Mouse (Mus musculus): Measurements from ENCODE around the gene N4bp2. TPM values are rescaled to one million over a fixed set of nuclear protein-coding genes. Genes with fewer than 3 reads are reported as not detected.

Gene N4bp2
- total and polyA plus RNA-seq, 3 experiments: 11.4 to 50.6 (median 12.9) TPM

DNA sequence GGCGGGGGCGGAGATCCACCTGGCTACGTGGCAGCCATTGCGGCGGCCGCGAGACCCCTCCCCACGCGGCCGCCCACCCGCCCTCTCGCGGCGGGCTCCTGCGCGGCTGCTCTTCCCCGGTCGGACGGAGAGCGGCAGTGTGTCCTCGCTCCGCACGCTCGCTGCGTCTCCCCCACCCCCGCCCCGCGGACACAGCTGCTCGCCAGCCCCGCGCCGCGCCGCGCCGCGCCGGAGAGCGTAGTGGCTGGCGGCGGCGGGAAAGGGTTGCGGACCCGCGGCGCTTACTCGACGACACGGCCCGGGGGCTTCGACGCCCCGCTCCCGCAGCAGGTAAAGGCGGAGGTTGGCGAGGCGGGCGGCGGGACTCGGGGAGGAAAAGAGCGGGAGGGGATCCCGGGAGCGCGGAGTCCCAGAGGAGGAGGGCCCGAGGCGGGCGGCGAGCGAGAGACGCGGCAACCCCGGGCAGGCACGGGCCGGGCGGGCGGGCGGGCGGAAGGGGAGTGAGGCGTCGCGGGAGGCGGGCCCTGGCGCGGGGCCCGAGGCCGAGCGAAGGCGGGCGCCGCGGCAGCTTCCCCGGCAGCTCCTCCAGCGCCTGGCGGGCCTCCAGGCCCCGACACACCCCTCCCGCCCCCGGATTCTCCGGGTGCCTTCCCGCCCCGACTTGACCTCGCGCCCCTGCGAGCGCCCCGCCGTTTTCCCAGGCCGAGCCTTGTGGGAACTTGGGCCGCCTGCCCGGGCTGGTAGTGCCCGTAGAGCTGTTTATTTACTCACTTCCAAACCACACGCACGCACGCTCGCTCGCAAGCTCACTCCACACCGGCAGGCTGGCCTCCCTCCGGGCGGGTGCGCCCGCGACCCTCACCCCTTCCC is 830 bp downstream of the N4bp2 start (continued):
- TF ChIP-seq GABPA (IDR thresholded peaks at IDR 0.05; ENCODE audit: low read depth, low read length): no peak
- peak; percentile 67; the same call in 1 of the 2 replicates for TF ChIP-seq UBTF (IDR thresholded peaks at IDR 0.05; ENCODE audit: borderline replicate concordance, insufficient read depth, low read depth, low read length)
- TF ChIP-seq HCFC1 (IDR thresholded peaks at IDR 0.05; ENCODE audit: low read depth, low read length): 0 out of 2 replicates have a peak, but pooled peaks have one; percentile 8
- TF ChIP-seq POLR2AphosphoS2 (IDR thresholded peaks at IDR 0.05; ENCODE audit: low read length): no peak
- TF ChIP-seq ZMIZ1 (IDR thresholded peaks at IDR 0.05; ENCODE audit: low read depth, low read length): peak; percentile 48; the same call in 1 of the 2 replicates
- TF ChIP-seq GATA1 (IDR thresholded peaks at IDR 0.05; ENCODE audit: low read depth, low read length): no peak
- no peak for TF ChIP-seq NRF1 (IDR thresholded peaks at IDR 0.05; ENCODE audit: insufficient read depth, low read depth, low read length, poor library complexity, severe bottlenecking)
- peak in 2 of 3 experiments; percentile 59 to 62; a peak in 4 of 6 replicates for TF ChIP-seq CTCF (IDR thresholded peaks at IDR 0.05 in 2 of 3, conservative IDR thresholded peaks at IDR 0.05 in 1 of 3; ENCODE audit: control insufficient read depth in 1 of 3, insufficient read depth in 1 of 3, low read depth in 2 of 3, low read length in 3 of 3, poor library complexity in 1 of 3, severe bottlenecking in 1 of 3)
- TF ChIP-seq MXI1 (IDR thresholded peaks at IDR 0.05; ENCODE audit: low read depth, low read length): peak; percentile 49; the same call in 1 of the 2 replicates
- peak; percentile 14; the same call in 1 of the 2 replicates for TF ChIP-seq ETS1 (IDR thresholded peaks at IDR 0.05; ENCODE audit: low read depth, low read length)
- peak; percentile 33; the same call in 1 of the 2 replicates for TF ChIP-seq SMC3 (IDR thresholded peaks at IDR 0.05; ENCODE audit: low read depth, low read length)
- peak in 1 of 2 experiments; percentile 10; a peak in 1 of 4 replicates for TF ChIP-seq EP300 (IDR thresholded peaks at IDR 0.05; ENCODE audit: low read depth in 1 of 2, low read length in 2 of 2)
- no peak for TF ChIP-seq CHD2 (IDR thresholded peaks at IDR 0.05; ENCODE audit: low read length)
- no peak for TF ChIP-seq TAL1 (IDR thresholded peaks at IDR 0.05; ENCODE audit: low read length)
- TF ChIP-seq ZNF384 (IDR thresholded peaks at IDR 0.05; ENCODE audit: low read depth, low read length): no peak

GRCm38 (mm10) chr5:65764786-65765634 is 1.7 kb downstream of the N4bp2 start:
- Histone ChIP-seq H3K9me3 (replicated peaks; ENCODE audit: insufficient read depth, low read length) (no peaks in the 10 kb centered on the region), H3K4me1 (ENCODE audit: control insufficient read depth in 1 of 2, insufficient read depth in 2 of 2, low read length in 2 of 2) (peaks cover 0 to 14% of the 10 kb centered on the region in 2 experiments; a peak in 2 of 4 replicates), H3K9ac (ENCODE audit: control insufficient read depth, low read depth, low read length, poor library complexity, severe bottlenecking) (peak overlapping the region; percentile 95), H3K27me3 (ENCODE audit: control insufficient read depth in 1 of 2, insufficient read depth in 2 of 2, low read length in 2 of 2) (no peaks in the 10 kb centered on the region), H3K36me3 (ENCODE audit: control insufficient read depth in 1 of 2, insufficient read depth in 2 of 2, low read length in 2 of 2) (peaks cover 0 to 15% of the 10 kb centered on the region in 2 experiments; a peak in 2 of 4 replicates), H3K27ac (ENCODE audit: control insufficient read depth, low read depth, low read length) (peak overlapping the region; percentile 97), H3K79me2 (ENCODE audit: control insufficient read depth, insufficient read depth, low read length, poor library complexity) (peaks cover 20% of the 10 kb centered on the region), H3K4me3 (ENCODE audit: control insufficient read depth in 1 of 2, insufficient read depth in 1 of 2, low read depth in 2 of 2, low read length in 2 of 2) (peak overlapping the region; percentile 84 to 89)
- peak; percentile 98 for DNase-seq (ENCODE audit: low read depth, low spot score)
- TF ChIP-seq POLR2AphosphoS5 (IDR thresholded peaks at IDR 0.05; ENCODE audit: borderline replicate concordance, low read depth, low read length) (0 out of 2 replicates have a peak, but pooled peaks have one; percentile 75), TCF12 (IDR thresholded peaks at IDR 0.05; ENCODE audit: low read depth, low read length) (peak; percentile 54), TBP (IDR thresholded peaks at IDR 0.05; ENCODE audit: low read depth, low read length) (peak; percentile 93), USF1 (IDR thresholded peaks at IDR 0.05; ENCODE audit: low read depth, low read length) (no peak), HCFC1 (IDR thresholded peaks at IDR 0.05; ENCODE audit: low read depth, low read length) (peak; percentile 46; the same call in 1 of the 2 replicates), ZNF384 (IDR thresholded peaks at IDR 0.05; ENCODE audit: low read depth, low read length) (peak; percentile 91), UBTF (IDR thresholded peaks at IDR 0.05; ENCODE audit: borderline replicate concordance, insufficient read depth, low read depth, low read length) (no peak; the same call in 1 of the 2 replicates), MYC (IDR thresholded peaks at IDR 0.05; ENCODE audit: low read depth, low read length) (peak; percentile 54), GATA1 (IDR thresholded peaks at IDR 0.05; ENCODE audit: low read depth, low read length) (peak; percentile 47; the same call in 1 of the 2 replicates), ZMIZ1 (IDR thresholded peaks at IDR 0.05; ENCODE audit: low read depth, low read length) (peak; percentile 79; the same call in 1 of the 2 replicates), MAZ (IDR thresholded peaks at IDR 0.05; ENCODE audit: low read depth, low read length) (peak; percentile 23), ETS1 (IDR thresholded peaks at IDR 0.05; ENCODE audit: low read depth, low read length) (peak; percentile 19; the same call in 1 of the 2 replicates), JUND (IDR thresholded peaks at IDR 0.05; ENCODE audit: low read depth, low read length) (no peak), SMC3 (IDR thresholded peaks at IDR 0.05; ENCODE audit: low read depth, low read length) (no peak), ELF1 (IDR thresholded peaks at IDR 0.05; ENCODE audit: low read depth, low read length) (0 out of 2 replicates have a peak, but pooled peaks have one; percentile 6), MXI1 (IDR thresholded peaks at IDR 0.05; ENCODE audit: low read depth, low read length) (peak; percentile 76), NELFE (IDR thresholded peaks at IDR 0.05; ENCODE audit: low read depth, low read length) (peak; percentile 62), EP300 (IDR thresholded peaks at IDR 0.05; ENCODE audit: low read depth in 1 of 2, low read length in 2 of 2) (0 out of 4 replicates have a peak, but pooled peaks of 1 of the 2 experiments have one; percentile 28), SIN3A (IDR thresholded peaks at IDR 0.05; ENCODE audit: low read length) (peak; percentile 92), POLR2A (IDR thresholded peaks at IDR 0.05; ENCODE audit: control insufficient read depth in 1 of 2, insufficient read depth in 1 of 2, low read depth in 1 of 2, low read length in 2 of 2, poor library complexity in 1 of 2) (peak; percentile 51 to 90; a peak in 3 of 4 replicates), TAL1 (IDR thresholded peaks at IDR 0.05; ENCODE audit: low read length) (no peak), MAX (IDR thresholded peaks at IDR 0.05; ENCODE audit: low read length) (peak; percentile 66; the same call in 1 of the 2 replicates)

Data from MEL (cell line).